Mouse (Mus musculus): ENCODE measurements at regions not wholly inside any gene's neighbourhood (a gene's known extent, or its start where the extent isn't known, plus 50 kb on each side); places are given as distances from the start of the nearest gene placed in this dataset.

- ATAC-seq (ENCODE audit: poor library complexity, severe bottlenecking), result no peak
Observed at GRCm38 (mm10) chr17:88173354-88174032, 108.4 kb upstream of the Fbxo11 start.

GRCm38 (mm10) chr17:88174242-88174679 lies 109.2 kb upstream of the Fbxo11 start:
- ATAC-seq (ENCODE audit: poor library complexity, severe bottlenecking), result no peak

- ATAC-seq (ENCODE audit: poor library complexity, severe bottlenecking), result peak; percentile 98
Observed at GRCm38 (mm10) chr17:88175951-88176623, 111.0 kb upstream of the Fbxo11 start.

GRCm38 (mm10) chr17:88190735-88191134 lies 125.6 kb upstream of the Fbxo11 start:
- ATAC-seq (ENCODE audit: poor library complexity, severe bottlenecking), result peak; percentile 90

- no peak for ATAC-seq (ENCODE audit: poor library complexity, severe bottlenecking)
Observed at GRCm38 (mm10) chr17:88191444-88191843, 126.4 kb upstream of the Fbxo11 start.

GRCm38 (mm10) chr17:88191930-88192807 lies 127.1 kb upstream of the Fbxo11 start:
- no peak for ATAC-seq (ENCODE audit: poor library complexity, severe bottlenecking)

- ATAC-seq (ENCODE audit: poor library complexity, severe bottlenecking), result no peak
Observed at GRCm38 (mm10) chr17:88194693-88195092, 129.6 kb upstream of the Fbxo11 start.

- no peak for ATAC-seq (ENCODE audit: poor library complexity, severe bottlenecking)
Observed at GRCm38 (mm10) chr17:88195303-88195702, 130.2 kb upstream of the Fbxo11 start.

- no peak for ATAC-seq (ENCODE audit: poor library complexity, severe bottlenecking)
Observed at GRCm38 (mm10) chr17:88195893-88196292, 130.8 kb upstream of the Fbxo11 start.

- ATAC-seq (ENCODE audit: poor library complexity, severe bottlenecking), result no peak
Observed at GRCm38 (mm10) chr17:88196322-88196721, 131.2 kb upstream of the Fbxo11 start.

GRCm38 (mm10) chr17:88197381-88197780 lies 132.3 kb upstream of the Fbxo11 start:
- ATAC-seq (ENCODE audit: poor library complexity, severe bottlenecking), result no peak

GRCm38 (mm10) chr17:88201249-88201970 lies 136.3 kb upstream of the Fbxo11 start:
- ATAC-seq (ENCODE audit: poor library complexity, severe bottlenecking), result no peak

GRCm38 (mm10) chr17:88202214-88202613 lies 137.1 kb upstream of the Fbxo11 start:
- ATAC-seq (ENCODE audit: poor library complexity, severe bottlenecking), result no peak

- ATAC-seq (ENCODE audit: poor library complexity, severe bottlenecking), result peak; percentile 80
Observed at GRCm38 (mm10) chr17:88209565-88209964, 144.5 kb upstream of the Fbxo11 start.

GRCm38 (mm10) chr17:88212121-88212520 lies 147.0 kb upstream of the Fbxo11 start:
- no peak for ATAC-seq (ENCODE audit: poor library complexity, severe bottlenecking)

- ATAC-seq (ENCODE audit: poor library complexity, severe bottlenecking), result no peak
Observed at GRCm38 (mm10) chr17:88214746-88215145, 149.7 kb upstream of the Fbxo11 start.

- ATAC-seq (ENCODE audit: poor library complexity, severe bottlenecking), result no peak
Observed at GRCm38 (mm10) chr17:88222379-88222955, 157.4 kb upstream of the Fbxo11 start.

- no peak for ATAC-seq (ENCODE audit: poor library complexity, severe bottlenecking)
Observed at GRCm38 (mm10) chr17:88240476-88240875, 175.4 kb upstream of the Fbxo11 start.

- no peak for ATAC-seq (ENCODE audit: poor library complexity, severe bottlenecking)
Observed at GRCm38 (mm10) chr17:88248625-88249024, 183.5 kb upstream of the Fbxo11 start.

- ATAC-seq (ENCODE audit: poor library complexity, severe bottlenecking), result peak; percentile 49; the same call in 1 of the 2 replicates
Observed at GRCm38 (mm10) chr17:88251949-88252521, 186.9 kb upstream of the Fbxo11 start.

Data from megakaryocyte, adult 5-6 weeks (primary cell).